Mouse (Mus musculus) adrenal gland (tissue): ENCODE data around the gene Tbc1d4.
"Not testable (repeated sequence)": the region's sequence is repeated elsewhere in the genome, so short reads cannot be mapped to it uniquely, and the experiment has no call there.

Experiments
- intact Hi-C: fragments of 180-260 bp; cut with DNase I; formaldehyde crosslinking; loops from one replicate; pipeline ENCODE4 v1.15.1; 2025

The Tbc1d4 gene

GRCm38 (mm10) chr14:101596691-101597090 lies 12.3 kb downstream of the Tbc1d4 start:
- intact Hi-C loops, result no loop called here

- intact Hi-C loops, result no loop called here
Observed at GRCm38 (mm10) chr14:101595301-101596080, 13.5 kb downstream of the Tbc1d4 start.

GRCm38 (mm10) chr14:101594001-101594400 lies 15.0 kb downstream of the Tbc1d4 start:
- intact Hi-C loops, result no loop called here

- intact Hi-C loops, result no loop called here
Observed at GRCm38 (mm10) chr14:101593340-101593739, 15.7 kb downstream of the Tbc1d4 start.

- intact Hi-C loops, result no loop called here
Observed at GRCm38 (mm10) chr14:101591101-101591500, 17.9 kb downstream of the Tbc1d4 start.

GRCm38 (mm10) chr14:101588209-101588991 lies 20.6 kb downstream of the Tbc1d4 start:
- intact Hi-C loops, result not testable (repeated sequence)

- intact Hi-C loops, result not testable (repeated sequence)
Observed at GRCm38 (mm10) chr14:101587366-101588040, 21.5 kb downstream of the Tbc1d4 start.

- intact Hi-C loops, result no loop called here
Observed at GRCm38 (mm10) chr14:101586096-101586495, 22.9 kb downstream of the Tbc1d4 start.

- intact Hi-C loops, result no loop called here
Observed at GRCm38 (mm10) chr14:101575651-101576050, 33.3 kb downstream of the Tbc1d4 start.

GRCm38 (mm10) chr14:101574536-101574935 lies 34.5 kb downstream of the Tbc1d4 start:
- intact Hi-C loops, result no loop called here

- intact Hi-C loops, result no loop called here
Observed at GRCm38 (mm10) chr14:101573107-101573614, 35.8 kb downstream of the Tbc1d4 start.

- intact Hi-C loops, result no loop called here
Observed at GRCm38 (mm10) chr14:101568828-101569227, 40.2 kb downstream of the Tbc1d4 start.

- intact Hi-C loops, result no loop called here
Observed at GRCm38 (mm10) chr14:101566717-101567116, 42.3 kb downstream of the Tbc1d4 start.

GRCm38 (mm10) chr14:101565661-101566060 lies 43.3 kb downstream of the Tbc1d4 start:
- intact Hi-C loops, result no loop called here

- intact Hi-C loops, result loop anchor here (5.0 kb wide), 1 partner anchor 46 kb away; the partner anchor contains the start of gene Tbc1d4
Observed at GRCm38 (mm10) chr14:101561251-101561701, 47.7 kb downstream of the Tbc1d4 start.

- intact Hi-C loops, result no loop called here
Observed at GRCm38 (mm10) chr14:101559446-101559845, 49.5 kb downstream of the Tbc1d4 start.

GRCm38 (mm10) chr14:101548885-101549573 lies 60.0 kb downstream of the Tbc1d4 start:
- intact Hi-C loops, result no loop called here

GRCm38 (mm10) chr14:101541863-101542262 lies 67.1 kb downstream of the Tbc1d4 start:
- intact Hi-C loops, result no loop called here

- intact Hi-C loops, result no loop called here
Observed at GRCm38 (mm10) chr14:101541141-101541540, 67.8 kb downstream of the Tbc1d4 start.

- intact Hi-C loops, result no loop called here
Observed at GRCm38 (mm10) chr14:101540466-101540865, 68.5 kb downstream of the Tbc1d4 start.

- intact Hi-C loops, result no loop called here
Observed at GRCm38 (mm10) chr14:101537906-101538305, 71.1 kb downstream of the Tbc1d4 start.
